Mouse (Mus musculus) limb, embryonic 11.5 days (tissue): ENCODE measurements around the gene St8sia1. TPM values are rescaled to one million over a fixed set of nuclear protein-coding genes. Genes with fewer than 3 reads are reported as not detected.

Source experiments
- ATAC-seq: fragments of 200-750 bp; cut with Nextera tagmentation; 2 replicates; pipeline ENCODE4 v1.8.0; 2017; ENCODE audit warnings: low read depth; ENCODE audit not compliant: insufficient number of reproducible peaks, low FRiP score, low TSS enrichment
- DNase-seq: peaks from one replicate; pipeline ENCODE4 v3.0.0-alpha.2; 2015; ENCODE audit warnings: low spot score
- H3K27ac ChIP-seq: fragments of 300-500 bp; sonication (generic); replicated peaks from 2 replicates; pipeline ENCODE4 v1.5.1; 2014; ENCODE audit warnings: low read depth, mild to moderate bottlenecking, low read length
- H3K27me3 ChIP-seq: fragments of 300-500 bp; sonication (generic); 2 replicates; pipeline ENCODE4 v1.6.1; 2014; ENCODE audit warnings: mild to moderate bottlenecking, low read length, mixed read lengths; ENCODE audit not compliant: control insufficient read depth, insufficient read depth
- H3K36me3 ChIP-seq: fragments of 300-500 bp; sonication (generic); 2 replicates; pipeline ENCODE4 v1.6.1; 2014; ENCODE audit warnings: mild to moderate bottlenecking, low read length, moderate library complexity, mixed read lengths; ENCODE audit not compliant: control insufficient read depth, insufficient read depth
- H3K4me1 ChIP-seq: fragments of 300-500 bp; sonication (generic); 2 replicates; pipeline ENCODE4 v1.6.1; 2014; ENCODE audit warnings: low read length, mixed read lengths; ENCODE audit not compliant: control insufficient read depth, insufficient read depth
- H3K4me2 ChIP-seq: fragments of 300-500 bp; sonication (generic); 2 replicates; pipeline ENCODE4 v1.6.1; 2014; ENCODE audit warnings: low read depth, mild to moderate bottlenecking, moderate library complexity; ENCODE audit not compliant: severe bottlenecking
- H3K4me3 ChIP-seq: fragments of 300-500 bp; sonication (generic); 2 replicates; pipeline ENCODE4 v1.5.1; 2014; ENCODE audit warnings: low read depth, low read length
- H3K9ac ChIP-seq: fragments of 300-500 bp; sonication (generic); 2 replicates; pipeline ENCODE4 v1.6.1; 2014; ENCODE audit warnings: mild to moderate bottlenecking, low read length
- H3K9me3 ChIP-seq: fragments of 300-500 bp; sonication (generic); 2 replicates; pipeline ENCODE4 v1.6.1; 2016; ENCODE audit warnings: low read length; ENCODE audit not compliant: control insufficient read depth
- WGBS: fragments of 180-500 bp; shearing (Covaris S2); extraction: QIAGEN DNeasy Blood & Tissue Kit; methylation state at CpG from one replicate; pipeline ENCODE4 v1.1.7; 2014; 5-methylcytosine and 5-hydroxymethylcytosine counted together
- polyA plus RNA-seq: library from polyadenylated mRNA; unstranded; fragments of >200 nt; fragmentation: Nextera tagmentation; extraction: Ambion mirVana; gene quantifications from 2 replicates; pipeline ENCODE4 v1.2.1, GENCODE M21; 2014

St8sia1 gene
- polyA plus RNA-seq, 1 experiment from 2014 or later: 0.67 TPM

DNA sequence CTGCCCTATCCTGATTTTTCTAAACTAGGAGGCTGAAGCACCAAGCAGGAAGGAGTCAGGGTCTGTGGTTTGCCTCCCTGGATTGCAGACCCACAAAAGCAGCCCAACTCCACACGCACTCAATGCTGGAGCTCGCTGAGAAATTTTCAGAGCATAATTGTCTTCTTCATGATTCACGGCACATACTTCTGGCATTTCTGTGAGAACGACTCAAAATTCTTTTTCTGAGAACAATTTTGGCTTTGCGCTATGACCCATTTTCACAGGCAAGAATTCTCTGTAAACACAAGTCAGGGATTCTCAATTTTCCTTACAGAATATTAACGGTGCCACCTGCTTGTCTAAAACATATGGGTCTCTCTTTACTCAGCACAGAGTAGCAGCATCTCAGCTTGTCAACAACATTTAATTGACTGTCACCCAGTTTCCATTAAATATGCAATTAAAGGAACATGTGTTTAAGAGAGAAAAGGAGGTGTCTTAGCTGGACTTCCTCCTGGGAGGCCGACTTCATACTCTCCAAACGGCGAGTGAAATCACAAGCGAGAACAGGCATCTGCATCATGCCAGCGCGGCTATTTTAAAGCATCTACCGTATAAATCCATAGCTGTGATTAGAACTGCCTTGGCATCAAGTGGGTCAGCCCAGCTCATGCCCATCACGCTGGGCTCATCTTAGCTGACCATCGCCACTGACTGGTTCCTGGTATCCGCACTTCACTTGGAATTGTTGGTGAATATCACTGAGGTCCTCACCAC, 35.5 kb downstream of the St8sia1 start:
- ATAC-seq: no peak
- no peak for DNase-seq
- H3K4me2 ChIP-seq: no peak overlapping the region
- H3K27me3 ChIP-seq: no peaks in the 10 kb centered on the region
- H3K4me3 ChIP-seq: no peak overlapping the region
- H3K27ac ChIP-seq: no peak overlapping the region
- H3K9me3 ChIP-seq: no peaks in the 10 kb centered on the region
- no peaks in the 10 kb centered on the region for H3K4me1 ChIP-seq
- H3K9ac ChIP-seq: no peak overlapping the region
- no peaks in the 10 kb centered on the region for H3K36me3 ChIP-seq
- 87% methylated on average over 16 of the region's 16 CpGs for WGBS

- ATAC-seq (no peak), DNase-seq (no peak)
- no peak overlapping the region for H3K4me3 ChIP-seq
- H3K36me3 ChIP-seq: no peaks in the 10 kb centered on the region
- H3K27me3 ChIP-seq: no peaks in the 10 kb centered on the region
- 87% methylated on average over 9 of the region's 9 CpGs for WGBS
- H3K27ac ChIP-seq: no peak overlapping the region
- no peak overlapping the region for H3K9ac ChIP-seq
- no peaks in the 10 kb centered on the region for H3K9me3 ChIP-seq
- no peaks in the 10 kb centered on the region for H3K4me1 ChIP-seq
- H3K4me2 ChIP-seq: no peak overlapping the region
Observed at GRCm38 (mm10) chr6:142926901-142927605, 37.2 kb downstream of the St8sia1 start.

DNA sequence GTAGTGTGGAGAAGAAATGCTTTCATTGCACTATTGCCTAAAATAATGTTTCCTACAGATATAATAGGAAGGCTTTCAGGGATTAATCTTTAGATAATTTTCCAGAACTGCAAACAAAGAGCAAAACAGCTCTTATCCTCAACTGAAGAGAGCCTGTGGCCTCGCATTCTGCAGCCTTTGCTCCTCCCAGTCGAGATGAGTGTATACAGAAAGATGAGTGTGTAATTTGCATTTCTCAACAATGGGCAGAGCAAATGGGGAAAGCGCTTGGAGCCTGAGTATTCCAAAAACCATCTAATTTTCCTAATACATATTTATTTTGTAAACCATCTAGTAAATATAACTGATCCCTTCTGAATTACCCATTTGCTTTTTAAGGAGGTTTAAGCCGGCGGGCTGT, 38.3 kb downstream of the St8sia1 start:
- H3K27me3 ChIP-seq: no peaks in the 10 kb centered on the region
- H3K4me1 ChIP-seq: no peaks in the 10 kb centered on the region
- no peak overlapping the region for H3K27ac ChIP-seq
- 89% methylated on average over 5 of the region's 5 CpGs for WGBS
- H3K4me2 ChIP-seq: no peak overlapping the region
- ATAC-seq (no peak), DNase-seq (no peak)
- no peak overlapping the region for H3K9ac ChIP-seq
- no peaks in the 10 kb centered on the region for H3K9me3 ChIP-seq
- H3K4me3 ChIP-seq: no peak overlapping the region
- H3K36me3 ChIP-seq: no peaks in the 10 kb centered on the region

GRCm38 (mm10) chr6:142925374-142925773, 38.9 kb downstream of the St8sia1 start:
- Histone ChIP-seq H3K27ac (no peak overlapping the region), H3K4me2 (no peak overlapping the region), H3K4me1 (no peaks in the 10 kb centered on the region), H3K4me3 (no peak overlapping the region), H3K27me3 (no peaks in the 10 kb centered on the region), H3K9ac (no peak overlapping the region), H3K36me3 (no peaks in the 10 kb centered on the region), H3K9me3 (no peaks in the 10 kb centered on the region)
- no peak for ATAC-seq
- DNase-seq: no peak
- WGBS: 87% methylated on average over 3 of the region's 3 CpGs

GRCm38 (mm10) chr6:142920901-142921300, 43.4 kb downstream of the St8sia1 start:
- Histone ChIP-seq H3K27ac (no peak overlapping the region), H3K9ac (no peak overlapping the region), H3K9me3 (no peaks in the 10 kb centered on the region), H3K27me3 (no peaks in the 10 kb centered on the region), H3K4me1 (no peaks in the 10 kb centered on the region), H3K36me3 (no peaks in the 10 kb centered on the region), H3K4me2 (no peak overlapping the region), H3K4me3 (no peak overlapping the region)
- no peak for ATAC-seq
- 79% methylated on average over 5 of the region's 5 CpGs for WGBS
- DNase-seq: no peak

DNA sequence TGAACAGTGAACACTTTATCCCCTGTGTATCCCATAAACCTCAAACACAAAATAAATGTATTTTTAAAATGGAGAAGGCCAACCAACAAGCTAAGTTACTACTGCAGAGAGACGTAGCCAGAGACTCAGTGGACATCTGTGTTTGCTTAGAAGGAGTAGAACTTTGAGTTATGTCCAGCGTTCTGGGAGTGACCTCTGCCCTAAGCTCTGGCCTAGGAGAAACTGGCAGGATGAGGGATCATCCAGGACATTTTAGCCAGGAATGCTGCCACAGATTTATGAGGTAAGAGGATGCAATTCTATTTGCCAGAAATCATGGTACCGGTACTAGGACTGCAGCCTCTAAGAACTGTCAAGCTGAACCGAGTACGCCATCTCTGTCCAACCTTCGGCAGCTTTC, 45.6 kb downstream of the St8sia1 start:
- Histone ChIP-seq H3K9ac (no peak overlapping the region), H3K9me3 (no peaks in the 10 kb centered on the region), H3K27me3 (no peaks in the 10 kb centered on the region), H3K36me3 (no peaks in the 10 kb centered on the region), H3K4me2 (no peak overlapping the region), H3K4me1 (no peaks in the 10 kb centered on the region), H3K27ac (no peak overlapping the region), H3K4me3 (no peak overlapping the region)
- DNase-seq (no peak), ATAC-seq (no peak)
- WGBS: 49% methylated on average over 6 of the region's 6 CpGs

GRCm38 (mm10) chr6:142917471-142917901, 46.8 kb downstream of the St8sia1 start:
- no peaks in the 10 kb centered on the region for H3K27me3 ChIP-seq
- WGBS: 84% methylated on average over 13 of the region's 13 CpGs
- H3K27ac ChIP-seq: no peak overlapping the region
- H3K9me3 ChIP-seq: no peaks in the 10 kb centered on the region
- H3K4me1 ChIP-seq: no peaks in the 10 kb centered on the region
- no peaks in the 10 kb centered on the region for H3K36me3 ChIP-seq
- no peak overlapping the region for H3K9ac ChIP-seq
- ATAC-seq (no peak), DNase-seq (no peak)
- H3K4me3 ChIP-seq: no peak overlapping the region
- H3K4me2 ChIP-seq: no peak overlapping the region

GRCm38 (mm10) chr6:142916271-142916941, 47.8 kb downstream of the St8sia1 start:
- H3K4me3 ChIP-seq: no peak overlapping the region
- 91% methylated on average over 11 of the region's 11 CpGs for WGBS
- ATAC-seq (no peak), DNase-seq (no peak)
- H3K4me2 ChIP-seq: no peak overlapping the region
- no peak overlapping the region for H3K27ac ChIP-seq
- H3K9ac ChIP-seq: no peak overlapping the region
- no peaks in the 10 kb centered on the region for H3K9me3 ChIP-seq
- no peaks in the 10 kb centered on the region for H3K36me3 ChIP-seq
- no peaks in the 10 kb centered on the region for H3K27me3 ChIP-seq
- H3K4me1 ChIP-seq: no peaks in the 10 kb centered on the region
